Mouse (Mus musculus) heart, adult 2 months (tissue): ENCODE results near the gene Rhobtb1.

Experiments used
- CTCF ChIP-seq: fragments of 200-600 bp; IDR thresholded peaks from 2 replicates; pipeline ENCODE4 v1.8.1; 2022; ENCODE audit warnings: antibody characterized with exemption, mild to moderate bottlenecking, moderate library complexity
- EP300 ChIP-seq: fragments of 200-500 bp; IDR thresholded peaks from 2 replicates; pipeline ENCODE4 v1.6.1; 2011; ENCODE audit warnings: low read depth, low read length, control low read depth; ENCODE audit not compliant: insufficient read depth
- POLR2A ChIP-seq: fragments of 200-500 bp; IDR thresholded peaks from 2 replicates; pipeline ENCODE4 v1.6.1; 2011; ENCODE audit warnings: mild to moderate bottlenecking, low read depth, low read length, control low read depth; ENCODE audit not compliant: insufficient read depth

DNA sequence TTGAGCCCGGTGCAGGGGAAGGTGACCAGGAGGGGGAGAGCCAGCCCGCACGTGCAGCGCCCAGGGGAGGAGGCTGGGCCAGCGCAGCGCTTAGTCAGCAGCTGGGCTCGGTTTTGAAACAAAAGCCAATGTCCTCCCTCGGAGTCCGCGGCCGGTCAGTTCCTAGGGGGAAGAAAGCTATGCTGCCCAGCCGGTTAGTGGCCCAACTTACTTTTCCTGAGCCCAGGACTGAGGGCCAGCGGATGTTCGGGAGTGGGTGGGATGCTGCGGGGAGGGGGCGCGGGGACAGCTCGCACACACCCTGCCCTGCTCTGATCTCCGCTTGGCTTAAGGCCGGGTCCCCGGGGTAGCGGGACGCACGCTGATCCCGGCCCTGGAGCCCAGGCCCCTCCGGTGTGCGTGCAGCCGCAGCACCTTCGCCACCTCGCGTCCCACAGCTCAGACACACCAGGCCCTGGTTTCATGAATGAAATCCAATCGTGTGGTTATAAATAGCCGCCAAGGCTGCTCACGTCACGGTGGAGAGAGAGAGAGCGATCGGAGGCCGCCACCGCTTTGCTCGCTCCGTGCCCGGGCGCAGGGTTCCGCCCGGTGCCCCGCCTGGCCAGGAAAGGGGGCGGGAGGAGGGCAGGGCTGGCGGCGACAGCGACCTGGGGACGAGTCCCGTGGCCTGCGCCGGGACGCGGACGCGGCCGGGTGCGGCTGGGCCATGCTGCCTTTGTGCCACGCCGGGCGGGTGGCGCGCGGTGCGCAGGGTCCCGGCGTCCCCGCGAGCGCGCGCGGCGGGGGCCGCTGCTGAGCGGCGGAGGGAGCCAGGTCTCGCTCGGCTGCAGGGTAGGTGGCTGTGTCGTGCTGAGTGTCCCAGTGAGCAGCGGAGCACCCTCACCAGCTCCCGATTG is 61.6 kb downstream of the Rhobtb1 start, which contains the start of gene A930033H14Rik:
- TF ChIP-seq CTCF (peak; percentile 10; the same call in 1 of the 2 replicates), EP300 (no peak), POLR2A (peak; percentile 76)
